Mouse (Mus musculus): ENCODE data around the gene Phlpp2. TPM values are rescaled to one million over a fixed set of nuclear protein-coding genes. Genes with fewer than 3 reads are reported as not detected.

The Phlpp2 gene
- polyA plus RNA-seq, 1 experiment = 6.5 TPM

GRCm38 (mm10) chr8:109920406-109921390 lies 52.4 kb downstream of the Phlpp2 start:
- H3K4me1 ChIP-seq (ENCODE audit: control insufficient read depth, insufficient read depth, low read length) = no peaks in the 10 kb centered on the region
- WGBS = 72% methylated on average over 8 of the region's 8 CpGs
- no peaks in the 10 kb centered on the region for H3K27me3 ChIP-seq (replicated peaks; ENCODE audit: control insufficient read depth, insufficient read depth, low read length)
- no peak overlapping the region for H3K4me3 ChIP-seq (ENCODE audit: insufficient read depth, low read depth, low read length)
- DNase-seq = no peak
- peaks cover 6% of the 10 kb centered on the region for H3K36me3 ChIP-seq (ENCODE audit: control insufficient read depth, insufficient read depth, low read length)
- no peak overlapping the region for H3K27ac ChIP-seq (ENCODE audit: insufficient read depth, low read depth, low read length)
- TF ChIP-seq CTCF (conservative IDR thresholded peaks at IDR 0.05; ENCODE audit: insufficient read depth, insufficient read length, low read depth, low read length) = no peak
- TF ChIP-seq POLR2A (IDR thresholded peaks at IDR 0.05; ENCODE audit: low read depth, low read length) = no peak

- Histone ChIP-seq H3K4me1 (ENCODE audit: control insufficient read depth, insufficient read depth, low read length) (peaks cover 18% of the 10 kb centered on the region), H3K27me3 (replicated peaks; ENCODE audit: control insufficient read depth, insufficient read depth, low read length) (no peaks in the 10 kb centered on the region), H3K4me3 (ENCODE audit: insufficient read depth, low read depth, low read length) (no peak overlapping the region), H3K36me3 (ENCODE audit: control insufficient read depth, insufficient read depth, low read length) (no peaks in the 10 kb centered on the region), H3K27ac (ENCODE audit: insufficient read depth, low read depth, low read length) (no peak overlapping the region)
- TF ChIP-seq POLR2A (IDR thresholded peaks at IDR 0.05; ENCODE audit: low read depth, low read length) = no peak
- TF ChIP-seq CTCF (conservative IDR thresholded peaks at IDR 0.05; ENCODE audit: insufficient read depth, insufficient read length, low read depth, low read length) = no peak
- 45% methylated on average over 2 of the region's 2 CpGs for WGBS
- DNase-seq = no peak
Observed at GRCm38 (mm10) chr8:109941606-109942360, 73.4 kb downstream of the Phlpp2 start.

- Histone ChIP-seq H3K27ac (ENCODE audit: insufficient read depth, low read depth, low read length) (no peak overlapping the region), H3K36me3 (ENCODE audit: control insufficient read depth, insufficient read depth, low read length) (no peaks in the 10 kb centered on the region), H3K4me1 (ENCODE audit: control insufficient read depth, insufficient read depth, low read length) (peaks cover 20% of the 10 kb centered on the region), H3K4me3 (ENCODE audit: insufficient read depth, low read depth, low read length) (no peak overlapping the region), H3K27me3 (replicated peaks; ENCODE audit: control insufficient read depth, insufficient read depth, low read length) (no peaks in the 10 kb centered on the region)
- DNase-seq = peak; percentile 77
- TF ChIP-seq CTCF (conservative IDR thresholded peaks at IDR 0.05; ENCODE audit: insufficient read depth, insufficient read length, low read depth, low read length) = no peak
- no peak for TF ChIP-seq POLR2A (IDR thresholded peaks at IDR 0.05; ENCODE audit: low read depth, low read length)
- WGBS = 22% methylated on average over 9 of the region's 9 CpGs
Observed at GRCm38 (mm10) chr8:109945153-109945632, 76.9 kb downstream of the Phlpp2 start.

GRCm38 (mm10) chr8:109945694-109946093 lies 77.4 kb downstream of the Phlpp2 start:
- Histone ChIP-seq H3K36me3 (ENCODE audit: control insufficient read depth, insufficient read depth, low read length) (no peaks in the 10 kb centered on the region), H3K4me3 (ENCODE audit: insufficient read depth, low read depth, low read length) (no peak overlapping the region), H3K27ac (ENCODE audit: insufficient read depth, low read depth, low read length) (peak overlapping the region; percentile 92), H3K27me3 (replicated peaks; ENCODE audit: control insufficient read depth, insufficient read depth, low read length) (no peaks in the 10 kb centered on the region), H3K4me1 (ENCODE audit: control insufficient read depth, insufficient read depth, low read length) (peaks cover 20% of the 10 kb centered on the region)
- DNase-seq = no peak
- 33% methylated on average over 7 of the region's 7 CpGs for WGBS
- TF ChIP-seq POLR2A (IDR thresholded peaks at IDR 0.05; ENCODE audit: low read depth, low read length) (no peak), CTCF (conservative IDR thresholded peaks at IDR 0.05; ENCODE audit: insufficient read depth, insufficient read length, low read depth, low read length) (no peak)

GRCm38 (mm10) chr8:109946272-109946671 lies 77.9 kb downstream of the Phlpp2 start:
- WGBS = 52% methylated on average over 7 of the region's 7 CpGs
- peak; percentile 80 for DNase-seq

GRCm38 (mm10) chr8:109947447-109948284 lies 79.3 kb downstream of the Phlpp2 start:
- TF ChIP-seq POLR2A (IDR thresholded peaks at IDR 0.05; ENCODE audit: low read depth, low read length) = no peak
- peak; percentile 60 for TF ChIP-seq CTCF (conservative IDR thresholded peaks at IDR 0.05; ENCODE audit: insufficient read depth, insufficient read length, low read depth, low read length)
- H3K36me3 ChIP-seq (ENCODE audit: control insufficient read depth, insufficient read depth, low read length) = no peaks in the 10 kb centered on the region
- H3K27ac ChIP-seq (ENCODE audit: insufficient read depth, low read depth, low read length) = no peak overlapping the region
- H3K27me3 ChIP-seq (replicated peaks; ENCODE audit: control insufficient read depth, insufficient read depth, low read length) = no peaks in the 10 kb centered on the region
- H3K4me1 ChIP-seq (ENCODE audit: control insufficient read depth, insufficient read depth, low read length) = peaks cover 20% of the 10 kb centered on the region
- no peak for DNase-seq
- no peak overlapping the region for H3K4me3 ChIP-seq (ENCODE audit: insufficient read depth, low read depth, low read length)
- 31% methylated on average over 26 of the region's 26 CpGs for WGBS

More at GRCm38 (mm10) chr8:109946272-109946671, 77.9 kb downstream of the Phlpp2 start:
- Histone ChIP-seq H3K27ac (ENCODE audit: insufficient read depth, low read depth, low read length) (peak overlapping the region; percentile 92), H3K4me3 (ENCODE audit: insufficient read depth, low read depth, low read length) (no peak overlapping the region), H3K4me1 (ENCODE audit: control insufficient read depth, insufficient read depth, low read length) (peaks cover 20% of the 10 kb centered on the region), H3K27me3 (replicated peaks; ENCODE audit: control insufficient read depth, insufficient read depth, low read length) (no peaks in the 10 kb centered on the region), H3K36me3 (ENCODE audit: control insufficient read depth, insufficient read depth, low read length) (no peaks in the 10 kb centered on the region)
- TF ChIP-seq POLR2A (IDR thresholded peaks at IDR 0.05; ENCODE audit: low read depth, low read length) = no peak
- TF ChIP-seq CTCF (conservative IDR thresholded peaks at IDR 0.05; ENCODE audit: insufficient read depth, insufficient read length, low read depth, low read length) = no peak

Measured in kidney, adult 2 months (tissue).